ENCODE assay signal across 16 mouse cellular contexts in the genomic region with DNA sequence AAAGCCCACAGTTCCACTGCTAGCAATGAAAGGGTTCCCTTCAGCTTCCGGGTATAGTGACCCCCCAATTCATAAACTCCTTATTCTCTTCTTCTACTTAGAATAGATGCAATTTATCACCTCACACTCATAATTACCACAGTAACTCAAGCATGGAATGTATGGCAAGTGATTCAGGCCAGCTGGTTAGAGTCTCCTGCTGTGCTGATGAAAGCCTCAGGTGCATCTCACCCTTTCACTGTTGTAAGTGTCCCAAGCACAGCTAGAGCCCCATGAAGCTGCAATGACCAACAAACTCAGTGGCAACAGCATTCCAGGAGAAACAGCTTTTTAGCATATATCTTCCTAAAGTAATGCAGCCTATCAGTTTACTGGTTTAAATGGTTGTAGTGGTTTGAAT.
"Had no signal": no experiment of that assay in that cellular context is flagged by ENCODE, and none has a peak within 500 bp of the region (broad histone marks: within the 10 kb centered on the region; RNA-seq: fewer than 3 reads in every experiment).

No protein-coding gene starts in this region.

- H3K4me1 ChIP-seq: limb, embryonic 10.5 days; liver, embryonic 13.5 days; lung, embryonic 15.5 days; megakaryocyte, embryonic 14.5 days; midbrain, embryonic 15.5 days; stomach, embryonic 15.5 days had no signal

- H3K4me3 ChIP-seq: limb, embryonic 10.5 days; liver, embryonic 13.5 days; lung, embryonic 15.5 days; megakaryocyte, embryonic 14.5 days; midbrain, embryonic 15.5 days; stomach, embryonic 15.5 days had no signal

- H3K27ac ChIP-seq: kidney, postnatal 0 days; limb, embryonic 10.5 days; liver, embryonic 13.5 days; lung, embryonic 15.5 days; macrophage; midbrain, embryonic 15.5 days; stomach, embryonic 15.5 days had no signal

- H3K27me3 ChIP-seq: liver, embryonic 13.5 days; lung, embryonic 15.5 days; megakaryocyte, embryonic 14.5 days; midbrain, embryonic 15.5 days; stomach, embryonic 15.5 days had no signal

- DNase-seq: kidney, postnatal 36 days; layer of hippocampus, adult 9-11 months; layer of hippocampus, postnatal 36 days; liver, embryonic 13.5 days; liver, postnatal 0 days; lung, postnatal 14 days; right cerebral cortex, postnatal 14 days; thymus, adult 2 months; thymus, postnatal 36 days had no signal
